ENCODE assay signal across 8 mouse cellular contexts in genomic region chr9:107735356-107736184, GRCm38 (mm10). TPM values are rescaled to one million over a fixed set of nuclear protein-coding genes. Genes with fewer than 3 reads are reported as not detected.
DNase-seq lines count a peak whose midpoint lies in the region; ATAC-seq lines count a peak whose summit lies in the region.

No protein-coding gene starts in this region.

- H3K27me3 ChIP-seq in hindbrain, embryonic 16.5 days (replicated peaks; ENCODE audit: control insufficient read depth, insufficient read depth, low read length) = no peaks in the 10 kb centered on the region
- no peaks in the 10 kb centered on the region for H3K27me3 ChIP-seq in neural tube, embryonic 14.5 days (ENCODE audit: control insufficient read depth, insufficient read depth, low read length)

- peaks cover 28% of the 10 kb centered on the region for H3K4me1 ChIP-seq in hindbrain, embryonic 16.5 days (ENCODE audit: control insufficient read depth, insufficient read depth, low read depth, low read length)
- H3K4me1 ChIP-seq in neural tube, embryonic 14.5 days (ENCODE audit: control insufficient read depth, insufficient read depth, low read length) = peaks cover 21% of the 10 kb centered on the region

- peak overlapping the region; percentile 12; the same call in 1 of the 2 replicates for H3K4me3 ChIP-seq in hindbrain, embryonic 16.5 days (ENCODE audit: low read length)
- H3K4me3 ChIP-seq in neural tube, embryonic 14.5 days (ENCODE audit: low read depth, low read length) = no peak overlapping the region

- H3K4me2 ChIP-seq in hindbrain, embryonic 16.5 days (ENCODE audit: low read length) = peak overlapping the region; percentile 51
- peak overlapping the region; percentile 31; the same call in 1 of the 2 replicates for H3K4me2 ChIP-seq in neural tube, embryonic 14.5 days (ENCODE audit: low read depth, low read length)

- peaks cover 19% of the 10 kb centered on the region for H3K36me3 ChIP-seq in hindbrain, embryonic 16.5 days (ENCODE audit: control insufficient read depth, insufficient read depth, low read length)
- H3K36me3 ChIP-seq in neural tube, embryonic 14.5 days (ENCODE audit: control insufficient read depth, insufficient read depth, low read length) = peaks cover 20% of the 10 kb centered on the region

- 2% methylated on average over 17 of the region's 17 CpGs for WGBS in hindbrain, embryonic 16.5 days
- WGBS in neural tube, embryonic 14.5 days = 3% methylated on average over 17 of the region's 17 CpGs

- peak overlapping the region; percentile 57 for H3K9ac ChIP-seq in hindbrain, embryonic 16.5 days (ENCODE audit: low read depth, low read length)
- peak overlapping the region; percentile 37 for H3K9ac ChIP-seq in neural tube, embryonic 14.5 days (replicated peaks; ENCODE audit: low read depth, low read length)

- peak overlapping the region; percentile 56 for H3K27ac ChIP-seq in hindbrain, embryonic 16.5 days (ENCODE audit: low read depth, low read length)
- peak overlapping the region; percentile 55 for H3K27ac ChIP-seq in neural tube, embryonic 14.5 days (ENCODE audit: low read depth, low read length)

- no peak for ATAC-seq in cerebellum, adult (ENCODE audit: insufficient number of reproducible peaks, low FRiP score, low TSS enrichment)
- peak; percentile 32; the same call in 1 of the 2 replicates for ATAC-seq in hindbrain, embryonic 16.5 days
- ATAC-seq in neural tube, embryonic 14.5 days (ENCODE audit: low read depth) = no peak

- H3K9me3 ChIP-seq in hindbrain, embryonic 16.5 days (ENCODE audit: control insufficient read depth, low read length) = no peaks in the 10 kb centered on the region
- H3K9me3 ChIP-seq in neural tube, embryonic 14.5 days (ENCODE audit: control insufficient read depth, low read length) = no peaks in the 10 kb centered on the region

- DNase-seq in cerebellum, postnatal 25 days = peak; percentile 20 to 31
- peak; percentile 37 for DNase-seq in embryo, embryonic 10 days (ENCODE audit: low spot score)
- no peak for DNase-seq in urinary bladder, adult 18-20 months (ENCODE audit: low spot score in 2 of 2)
- no peak for DNase-seq in yolk sac, embryonic 10.5 days (ENCODE audit: low spot score)
- no peak for DNase-seq in right cerebral cortex, postnatal 10 days (ENCODE audit: low spot score in 2 of 2)

RNA-seq across cellular contexts. Expression of gene Sema3f, which starts 25.3 kb away (rescaled TPM):
- 10.0 and 13.0 TPM in 2 replicates for polyA plus RNA-seq in hindbrain, embryonic 16.5 days (2015; fragmentation: Nextera tagmentation; extraction: Ambion mirVana)
- polyA plus RNA-seq in neural tube, embryonic 14.5 days (2014; fragmentation: Nextera tagmentation; extraction: Ambion mirVana) = 17.0 and 18.7 TPM in 2 replicates

RNA-seq across cellular contexts. Expression of gene Rbm5, which starts 35.2 kb away (rescaled TPM):
- polyA plus RNA-seq in hindbrain, embryonic 16.5 days (2015; fragmentation: Nextera tagmentation; extraction: Ambion mirVana) = 210 and 236 TPM in 2 replicates
- polyA plus RNA-seq in neural tube, embryonic 14.5 days (2014; fragmentation: Nextera tagmentation; extraction: Ambion mirVana) = 237 and 239 TPM in 2 replicates

RNA-seq across cellular contexts. Expression of gene Gnat1, which starts 56.1 kb away (rescaled TPM):
- 1.3 and 2.7 TPM in 2 replicates for polyA plus RNA-seq in hindbrain, embryonic 16.5 days (2015; fragmentation: Nextera tagmentation; extraction: Ambion mirVana)
- 1.4 and 2.7 TPM in 2 replicates for polyA plus RNA-seq in neural tube, embryonic 14.5 days (2014; fragmentation: Nextera tagmentation; extraction: Ambion mirVana)

Comparison
In these comparisons a context has a peak if more than half of its experiments do, and no peak if none do; other contexts are left out.
1. DNase-seq: peak in cerebellum, postnatal 25 days (2 of 2) and embryo, embryonic 10 days (single experiment); none in urinary bladder, adult 18-20 months (0 of 2), yolk sac, embryonic 10.5 days (single experiment) and right cerebral cortex, postnatal 10 days (0 of 2).